In genomic region chr10:124370994-124371393, GRCm38 (mm10) we compare ENCODE assay signal across 27 mouse cellular contexts.
DNase-seq lines count a peak whose midpoint lies in the region; ATAC-seq and TF ChIP-seq lines count a peak whose summit lies in the region.
"Had no signal": no experiment of that assay in that cellular context is flagged by ENCODE, and none has a peak within 500 bp of the region (broad histone marks: within the 10 kb centered on the region; RNA-seq: fewer than 3 reads in every experiment).

No protein-coding gene starts in this region.

- WGBS in hindbrain, embryonic 16.5 days, result 85% methylated on average over 2 of the region's 2 CpGs

- H3K36me3 ChIP-seq in C2C12 (ENCODE audit: control insufficient read depth, insufficient read depth), result no peaks in the 10 kb centered on the region
- H3K36me3 ChIP-seq in hindbrain, embryonic 16.5 days (ENCODE audit: control insufficient read depth, insufficient read depth, low read length), result no peaks in the 10 kb centered on the region
- H3K36me3 ChIP-seq: embryonic facial prominence, embryonic 12.5 days; embryonic facial prominence, embryonic 15.5 days; heart, embryonic 12.5 days; heart, embryonic 15.5 days; hindbrain, embryonic 12.5 days; hindbrain, embryonic 15.5 days; intestine, embryonic 15.5 days had no signal

- H3K4me1 ChIP-seq in hindbrain, embryonic 16.5 days (ENCODE audit: control insufficient read depth, insufficient read depth, low read depth, low read length), result no peaks in the 10 kb centered on the region
- H3K4me1 ChIP-seq: embryonic facial prominence, embryonic 12.5 days; embryonic facial prominence, embryonic 15.5 days; heart, embryonic 12.5 days; heart, embryonic 15.5 days; hindbrain, embryonic 12.5 days; hindbrain, embryonic 15.5 days; intestine, embryonic 15.5 days had no signal

- H3K9ac ChIP-seq in hindbrain, embryonic 16.5 days (ENCODE audit: low read depth, low read length), result no peak overlapping the region
- H3K9ac ChIP-seq: embryonic facial prominence, embryonic 12.5 days; embryonic facial prominence, embryonic 15.5 days; forebrain, postnatal 0 days; heart, embryonic 12.5 days; heart, embryonic 15.5 days; hindbrain, embryonic 12.5 days; hindbrain, embryonic 15.5 days; intestine, embryonic 15.5 days had no signal

- no peaks in the 10 kb centered on the region for H3K27me3 ChIP-seq in C2C12 (ENCODE audit: control insufficient read depth, insufficient read depth, insufficient read length)
- H3K27me3 ChIP-seq in hindbrain, embryonic 16.5 days (replicated peaks; ENCODE audit: control insufficient read depth, insufficient read depth, low read length), result no peaks in the 10 kb centered on the region
- H3K27me3 ChIP-seq: embryonic facial prominence, embryonic 12.5 days; embryonic facial prominence, embryonic 15.5 days; heart, embryonic 12.5 days; heart, embryonic 15.5 days; hindbrain, embryonic 12.5 days; hindbrain, embryonic 15.5 days; intestine, embryonic 15.5 days had no signal

- ATAC-seq in hindbrain, embryonic 16.5 days, result no peak
- ATAC-seq: activated CD4-positive, CD25-positive, alpha-beta regulatory T cell, adult 4 months; CD4-positive, CD25-positive, alpha-beta regulatory T cell, adult 4 months; forebrain, embryonic 14.5 days; forebrain, postnatal 0 days; intestine, embryonic 15.5 days had no signal

- intact Hi-C loops in left cerebral cortex, adult 2 months (cut with DNase I), result no loop called here
- intact Hi-C loops in left cerebral cortex, postnatal 4 days (cut with DNase I), result no loop called here

- H3K9me3 ChIP-seq in hindbrain, embryonic 16.5 days (ENCODE audit: control insufficient read depth, low read length), result no peaks in the 10 kb centered on the region
- H3K9me3 ChIP-seq: embryonic facial prominence, embryonic 12.5 days; embryonic facial prominence, embryonic 15.5 days; heart, embryonic 15.5 days; hindbrain, embryonic 12.5 days; hindbrain, embryonic 15.5 days; intestine, embryonic 15.5 days had no signal

- no peaks in the 10 kb centered on the region for H3K79me2 ChIP-seq in C2C12 (ENCODE audit: control insufficient read depth, insufficient read depth)

- DNase-seq in frontal cortex, adult 2 months (ENCODE audit: extremely low spot score in 1 of 2, low spot score in 1 of 2), result peak; percentile 5 to 30
- no peak for DNase-seq in frontal cortex, postnatal 14 days (ENCODE audit: low spot score in 2 of 2)
- no peak for DNase-seq in left cerebral cortex, adult 2 months (ENCODE audit: extremely low spot score in 1 of 2, low spot score in 2 of 2)
- DNase-seq in left cerebral cortex, postnatal 4 days, result no peak
- peak; percentile 52 for DNase-seq in brain, adult 2 months (ENCODE audit: low read depth, low spot score)
- DNase-seq: adrenal gland, adult 8-10 months; adrenal gland, postnatal 25 days; B cell, adult 2 months; cerebellum, adult 18-20 months; cerebellum, adult 9-10 months; cerebellum, postnatal 14 days; forebrain, postnatal 0 days; gastrocnemius, postnatal 25 days; heart, adult 18-20 months; heart, postnatal 14 days had no signal

- H3K79me3 ChIP-seq in C2C12 (ENCODE audit: low read depth), result no peaks in the 10 kb centered on the region

- H3ac ChIP-seq in C2C12 (ENCODE audit: control insufficient read depth, insufficient read length, low read depth), result no peak overlapping the region

- TF ChIP-seq CTCF in left cerebral cortex, adult 2 months (IDR thresholded peaks at IDR 0.05), result no peak
- TF ChIP-seq CTCF in C2C12 (IDR thresholded peaks at IDR 0.05; ENCODE audit: control insufficient read depth, insufficient read depth, insufficient read length), result no peak

- H3K4me3 ChIP-seq in left cerebral cortex, adult 2 months, result no peak overlapping the region
- H3K4me3 ChIP-seq in C2C12 (ENCODE audit: insufficient read depth, poor library complexity, severe bottlenecking), result no peak overlapping the region
- H3K4me3 ChIP-seq in hindbrain, embryonic 16.5 days (ENCODE audit: low read length), result no peak overlapping the region
- H3K4me3 ChIP-seq: embryonic facial prominence, embryonic 12.5 days; embryonic facial prominence, embryonic 15.5 days; heart, embryonic 12.5 days; heart, embryonic 15.5 days; hindbrain, embryonic 12.5 days; hindbrain, embryonic 15.5 days; intestine, embryonic 15.5 days had no signal

- no peak overlapping the region for H3K4me2 ChIP-seq in hindbrain, embryonic 16.5 days (ENCODE audit: low read length)
- H3K4me2 ChIP-seq: embryonic facial prominence, embryonic 12.5 days; embryonic facial prominence, embryonic 15.5 days; heart, embryonic 12.5 days; heart, embryonic 15.5 days; hindbrain, embryonic 12.5 days; hindbrain, embryonic 15.5 days; intestine, embryonic 15.5 days had no signal

- H3K27ac ChIP-seq in left cerebral cortex, adult 2 months, result peak overlapping the region; percentile 36; the same call in 1 of the 2 replicates
- H3K27ac ChIP-seq in hindbrain, embryonic 16.5 days (ENCODE audit: low read depth, low read length), result no peak overlapping the region
- H3K27ac ChIP-seq: embryonic facial prominence, embryonic 12.5 days; embryonic facial prominence, embryonic 15.5 days; heart, embryonic 15.5 days; hindbrain, embryonic 12.5 days; hindbrain, embryonic 15.5 days; intestine, embryonic 15.5 days had no signal

TF ChIP-seq in C2C12, 6 proteins besides CTCF, POLR2A, EP300 and RAD21:
- TF ChIP-seq CEBPB (IDR thresholded peaks at IDR 0.05; ENCODE audit: low read depth) (no peak), MYOD1 (IDR thresholded peaks at IDR 0.05; ENCODE audit: control insufficient read depth, insufficient read length, low read depth) (peak; percentile 73)
TF ChIP-seq in C2C12: peak in this region for 1.

Comparison
In these comparisons a context has a peak if more than half of its experiments do, and no peak if none do; other contexts are left out.
1. DNase-seq: peak in frontal cortex, adult 2 months (2 of 2) and brain, adult 2 months (single experiment); none in frontal cortex, postnatal 14 days (0 of 2), left cerebral cortex, adult 2 months (0 of 2) and left cerebral cortex, postnatal 4 days (single experiment).